Mouse (Mus musculus): ENCODE data around the gene Wdr62.

DNA sequence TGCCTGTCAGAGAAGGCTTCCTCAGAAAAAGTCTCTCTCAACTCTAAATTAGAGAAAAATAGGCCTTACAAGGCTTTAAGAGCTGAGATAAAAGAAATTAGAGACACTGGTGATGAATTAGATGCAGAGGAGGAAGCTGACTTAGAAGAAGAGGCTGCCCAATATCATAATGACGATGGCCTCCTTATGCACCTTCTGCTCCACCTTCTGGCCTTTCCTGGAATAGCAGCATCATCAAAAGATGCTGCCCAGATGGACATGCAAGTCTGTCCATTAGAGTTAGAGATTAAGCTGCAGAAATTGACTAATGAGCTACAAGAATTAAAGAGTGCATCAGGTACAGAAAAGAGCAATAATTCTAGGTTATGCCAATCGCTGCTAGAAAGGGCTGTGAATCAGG, 74.8 kb downstream of the Wdr62 start:
- TF ChIP-seq CTCF (IDR thresholded peaks at IDR 0.05; ENCODE audit: low read depth) (peak; percentile 90), EP300 (IDR thresholded peaks at IDR 0.05; ENCODE audit: low read depth) (no peak)
